Mouse (Mus musculus) brain, embryonic 14.5 days (tissue): ENCODE measurements around the gene Ipo11.

Source experiments
- CTCF ChIP-seq: fragments of 200-500 bp; IDR thresholded peaks from 2 replicates; pipeline ENCODE4 v1.5.1; 2012; ENCODE audit warnings: inconsistent platforms, mild to moderate bottlenecking, moderate library complexity, borderline replicate concordance; ENCODE audit not compliant: insufficient read depth, insufficient read length; ENCODE audit errors: extremely low read depth
- POLR2A ChIP-seq: fragments of 200-500 bp; IDR thresholded peaks from 2 replicates; pipeline ENCODE4 v1.6.1; 2012; ENCODE audit warnings: mild to moderate bottlenecking, inconsistent platforms, borderline replicate concordance; ENCODE audit not compliant: poor library complexity, insufficient read depth, insufficient read length, severe bottlenecking; ENCODE audit errors: extremely low read depth

- TF ChIP-seq CTCF: no peak
- TF ChIP-seq POLR2A: no peak
Observed at GRCm38 (mm10) chr13:106893196-106893595, 43.6 kb downstream of the Ipo11 start.
